Mouse (Mus musculus) neural tube, embryonic 12.5 days (tissue): ENCODE results near the gene Tecpr2. TPM values are rescaled to one million over a fixed set of nuclear protein-coding genes. Genes with fewer than 3 reads are reported as not detected.
"Not testable (repeated sequence)": the region's sequence is repeated elsewhere in the genome, so short reads cannot be mapped to it uniquely, and the experiment has no call there.

ENCODE experiments used
- ATAC-seq: fragments of 200-750 bp; cut with Nextera tagmentation; 2 replicates; pipeline ENCODE4 v1.8.0; 2017; ENCODE audit warnings: low read depth, mild to moderate bottlenecking, moderate TSS enrichment, moderate library complexity; ENCODE audit not compliant: low FRiP score
- H3K27ac ChIP-seq: fragments of 300-500 bp; sonication (generic); 2 replicates; pipeline ENCODE4 v1.5.1; 2016
- H3K27me3 ChIP-seq: fragments of 300-500 bp; sonication (generic); replicated peaks from 2 replicates; pipeline ENCODE4 v1.6.1; 2016; ENCODE audit warnings: mild to moderate bottlenecking
- H3K36me3 ChIP-seq: fragments of 300-500 bp; sonication (generic); 2 replicates; pipeline ENCODE4 v1.6.1; 2016; ENCODE audit warnings: mild to moderate bottlenecking
- H3K4me1 ChIP-seq: fragments of 300-500 bp; sonication (generic); 2 replicates; pipeline ENCODE4 v1.6.1; 2016
- H3K4me2 ChIP-seq: fragments of 300-500 bp; sonication (generic); replicated peaks from 2 replicates; pipeline ENCODE4 v1.6.1; 2016; ENCODE audit warnings: mild to moderate bottlenecking
- H3K4me3 ChIP-seq: fragments of 300-500 bp; sonication (generic); 2 replicates; pipeline ENCODE4 v1.5.1; 2016
- H3K9ac ChIP-seq: fragments of 300-500 bp; sonication (generic); 2 replicates; pipeline ENCODE4 v1.6.1; 2016; ENCODE audit warnings: mild to moderate bottlenecking
- H3K9me3 ChIP-seq: fragments of 300-500 bp; sonication (generic); 2 replicates; pipeline ENCODE4 v1.6.1; 2016; ENCODE audit warnings: mild to moderate bottlenecking
- WGBS: fragments of 180-500 bp; shearing (Covaris S2); methylation state at CpG from one replicate; pipeline ENCODE4 v1.1.7; 2016; 5-methylcytosine and 5-hydroxymethylcytosine counted together
- polyA plus RNA-seq: library from polyadenylated mRNA; unstranded; fragments of >200 nt; fragmentation: Nextera tagmentation; extraction: Ambion mirVana; gene quantifications from 2 replicates; pipeline ENCODE4 v1.2.1, GENCODE M21; 2016

Gene Tecpr2
- polyA plus RNA-seq, 1 experiment from 2014 or later: 7.6 TPM

DNA sequence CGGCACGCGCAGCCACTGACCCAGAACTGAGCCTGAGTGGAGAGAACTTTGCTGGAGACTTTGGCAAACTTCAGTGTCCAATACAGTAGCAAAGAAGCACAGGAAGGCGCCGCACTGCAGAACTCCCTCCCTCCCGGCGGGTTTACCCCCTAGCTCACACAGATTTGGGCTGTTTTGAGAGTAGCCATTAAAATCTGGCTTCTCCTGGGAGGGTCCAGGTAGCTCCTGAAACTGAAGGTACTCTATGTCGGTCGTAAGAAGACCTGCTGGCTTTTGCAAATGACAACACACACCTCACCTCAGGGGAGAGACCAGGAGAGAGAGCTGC lies 38.2 kb upstream of the Tecpr2 start:
- no peaks in the 10 kb centered on the region for H3K9me3 ChIP-seq
- WGBS: 18% methylated on average over 9 of the region's 9 CpGs
- H3K9ac ChIP-seq: peak overlapping the region; percentile 96
- H3K4me2 ChIP-seq: peak overlapping the region; percentile 81
- ATAC-seq: no peak
- H3K36me3 ChIP-seq: peaks cover 10% of the 10 kb centered on the region
- peak overlapping the region; percentile 96 for H3K4me3 ChIP-seq
- H3K27ac ChIP-seq: no peak overlapping the region
- H3K4me1 ChIP-seq: peaks cover 13% of the 10 kb centered on the region
- no peaks in the 10 kb centered on the region for H3K27me3 ChIP-seq

DNA sequence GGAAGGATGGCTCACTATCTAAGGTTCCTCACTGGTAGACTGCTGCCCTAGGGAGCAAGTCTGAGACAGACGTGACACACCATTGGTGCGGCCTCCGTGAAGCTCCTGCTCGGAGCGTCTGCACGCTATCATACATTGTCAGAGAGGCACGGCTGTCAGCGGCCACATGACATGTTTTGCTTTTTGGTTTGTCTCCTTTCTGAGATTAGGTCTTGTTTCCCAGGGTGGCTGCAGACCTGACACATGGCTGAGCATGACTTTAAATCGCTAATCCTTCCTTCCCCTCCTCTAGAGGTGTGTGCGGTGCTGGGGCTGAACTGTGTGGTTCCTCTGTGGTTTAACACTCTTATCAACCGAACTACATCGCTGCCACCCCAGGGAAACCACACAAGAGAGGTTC lies 37.6 kb upstream of the Tecpr2 start:
- H3K27me3 ChIP-seq: no peaks in the 10 kb centered on the region
- ATAC-seq: no peak
- H3K27ac ChIP-seq: no peak overlapping the region
- peaks cover 10% of the 10 kb centered on the region for H3K4me1 ChIP-seq
- H3K4me2 ChIP-seq: peak overlapping the region; percentile 81
- peaks cover 12% of the 10 kb centered on the region for H3K36me3 ChIP-seq
- H3K9ac ChIP-seq: no peak overlapping the region
- WGBS: 87% methylated on average over 12 of the region's 12 CpGs
- no peak overlapping the region for H3K4me3 ChIP-seq
- H3K9me3 ChIP-seq: no peaks in the 10 kb centered on the region

DNA sequence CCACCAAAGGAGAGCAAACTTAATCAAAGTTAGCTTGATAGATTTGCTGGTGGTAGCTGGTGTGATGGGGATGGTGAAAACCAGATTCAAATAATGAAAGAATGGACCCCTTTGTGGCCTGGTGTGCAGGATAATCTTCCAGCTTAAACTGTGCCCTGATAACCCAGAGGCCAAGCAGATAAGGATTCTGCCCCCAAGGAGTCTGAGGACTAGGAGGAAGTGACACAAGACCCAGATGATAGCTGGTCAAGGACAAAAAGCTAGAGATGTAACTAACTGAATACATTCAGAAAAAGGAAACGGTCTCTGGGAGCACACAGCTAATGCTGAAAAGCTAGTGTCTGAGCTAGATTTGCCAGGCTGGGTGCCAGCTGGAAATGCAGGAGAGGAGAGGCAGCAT lies 37.1 kb upstream of the Tecpr2 start:
- Histone ChIP-seq H3K4me3 (no peak overlapping the region), H3K4me2 (no peak overlapping the region), H3K9ac (no peak overlapping the region), H3K9me3 (no peaks in the 10 kb centered on the region), H3K4me1 (peaks cover 10% of the 10 kb centered on the region), H3K36me3 (peaks cover 12% of the 10 kb centered on the region), H3K27ac (no peak overlapping the region), H3K27me3 (no peaks in the 10 kb centered on the region)
- no peak for ATAC-seq
- WGBS: 96% methylated on average over 1 of the region's 1 CpGs

DNA sequence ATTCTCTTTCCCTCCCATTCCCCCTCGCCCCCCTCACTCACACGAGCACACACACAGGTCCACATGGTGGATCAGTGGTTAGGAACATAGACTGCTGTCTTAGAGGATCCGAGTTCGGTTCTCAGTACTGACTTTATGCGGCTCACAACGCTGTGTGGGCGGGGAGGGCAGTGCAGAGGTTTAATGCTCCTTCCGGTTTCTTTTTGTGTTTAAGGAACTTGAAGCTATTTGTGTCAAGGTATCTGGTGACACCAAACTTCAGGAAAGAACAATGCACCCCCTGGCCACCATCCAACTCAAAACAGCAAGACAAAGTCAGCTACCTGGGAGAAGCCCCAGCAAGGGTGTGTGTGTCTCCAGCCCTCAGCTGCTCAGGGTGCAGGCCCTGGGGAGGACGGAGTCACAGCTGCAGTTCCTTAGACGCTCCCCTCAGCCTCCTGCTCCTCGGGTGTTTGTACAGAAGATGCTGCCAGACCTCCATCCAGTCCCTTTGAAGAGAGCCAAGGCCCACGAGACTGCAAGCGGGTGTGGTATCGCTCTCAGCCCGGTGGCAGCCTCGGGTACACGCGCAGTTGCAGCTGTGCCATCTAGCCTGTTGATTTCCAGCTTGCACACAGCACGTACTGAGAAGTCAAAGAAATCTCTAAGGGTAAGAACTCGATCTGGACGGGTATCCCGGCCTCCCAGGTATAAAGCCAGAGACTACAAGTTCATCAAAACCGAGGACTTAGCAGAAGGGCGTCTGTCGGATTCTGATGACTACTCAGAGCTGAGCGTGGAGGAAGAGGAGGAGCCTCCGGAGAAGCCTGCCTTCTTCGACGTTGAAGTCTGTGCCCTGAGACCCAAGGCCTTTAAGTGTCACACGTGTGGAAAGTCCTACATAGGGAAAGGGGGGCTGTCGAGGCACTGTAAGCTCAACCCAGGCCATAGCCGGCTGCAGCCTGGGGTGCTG lies 34.0 kb upstream of the Tecpr2 start:
- ATAC-seq: no peak
- Histone ChIP-seq H3K9me3 (no peaks in the 10 kb centered on the region), H3K27me3 (no peaks in the 10 kb centered on the region), H3K27ac (no peak overlapping the region), H3K9ac (0 out of 2 replicates have a peak overlapping the region, but pooled peaks have one; percentile 13), H3K4me1 (peaks cover 10% of the 10 kb centered on the region), H3K36me3 (peaks cover 16% of the 10 kb centered on the region), H3K4me3 (no peak overlapping the region), H3K4me2 (no peak overlapping the region)
- WGBS: 89% methylated on average over 32 of the region's 32 CpGs

DNA sequence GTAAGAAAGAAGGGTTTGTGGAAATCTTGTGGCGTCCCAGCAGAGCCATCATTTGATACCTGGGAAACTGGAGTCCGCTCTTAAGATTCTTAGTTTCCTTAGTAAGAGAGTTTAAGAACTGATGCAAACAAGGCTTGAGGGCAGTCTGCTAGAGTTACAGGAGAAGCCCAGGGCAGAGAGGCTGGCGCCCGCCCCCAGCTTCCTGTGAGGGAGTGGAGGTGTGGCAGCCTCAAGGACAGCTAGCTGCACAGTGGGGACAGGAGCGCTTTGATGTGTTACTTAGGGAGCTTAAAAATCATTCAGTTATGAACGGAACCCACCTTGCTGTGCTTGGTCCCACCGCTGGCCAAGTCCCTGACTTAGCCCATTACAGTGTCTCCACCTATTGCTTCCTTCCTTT lies 31.9 kb upstream of the Tecpr2 start:
- H3K9ac ChIP-seq: no peak overlapping the region
- no peak for ATAC-seq
- WGBS: 92% methylated on average over 7 of the region's 7 CpGs
- H3K27ac ChIP-seq: no peak overlapping the region
- H3K4me1 ChIP-seq: no peaks in the 10 kb centered on the region
- H3K9me3 ChIP-seq: no peaks in the 10 kb centered on the region
- peaks cover 24% of the 10 kb centered on the region for H3K36me3 ChIP-seq
- no peak overlapping the region for H3K4me3 ChIP-seq
- H3K4me2 ChIP-seq: no peak overlapping the region
- H3K27me3 ChIP-seq: no peaks in the 10 kb centered on the region

DNA sequence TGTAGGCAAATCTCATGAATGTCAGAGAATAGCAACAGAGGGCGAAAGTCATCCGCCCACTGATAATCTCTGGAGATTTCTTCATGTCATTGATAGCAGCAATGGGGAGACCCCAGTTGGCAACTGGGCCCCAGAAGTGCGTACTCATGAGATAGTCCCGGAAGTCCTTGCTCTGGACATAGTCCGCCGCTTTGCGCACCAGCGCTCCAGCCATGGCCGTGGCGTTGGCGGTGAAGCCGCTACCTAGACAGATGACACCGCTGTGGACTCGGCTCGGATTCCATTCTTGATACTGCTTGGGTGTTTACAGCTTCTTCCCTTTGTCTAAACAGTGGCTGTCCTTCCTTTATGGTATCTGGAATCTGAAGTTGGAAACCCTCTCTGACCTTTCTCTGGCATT lies 30.4 kb upstream of the Tecpr2 start:
- H3K36me3 ChIP-seq: peaks cover 30% of the 10 kb centered on the region
- not testable (repeated sequence) for H3K9me3 ChIP-seq, ATAC-seq, H3K4me2 ChIP-seq, H3K27ac ChIP-seq, H3K9ac ChIP-seq, H3K4me1 ChIP-seq, H3K4me3 ChIP-seq, H3K27me3 ChIP-seq
- WGBS: 97% methylated on average over 15 of the region's 15 CpGs

DNA sequence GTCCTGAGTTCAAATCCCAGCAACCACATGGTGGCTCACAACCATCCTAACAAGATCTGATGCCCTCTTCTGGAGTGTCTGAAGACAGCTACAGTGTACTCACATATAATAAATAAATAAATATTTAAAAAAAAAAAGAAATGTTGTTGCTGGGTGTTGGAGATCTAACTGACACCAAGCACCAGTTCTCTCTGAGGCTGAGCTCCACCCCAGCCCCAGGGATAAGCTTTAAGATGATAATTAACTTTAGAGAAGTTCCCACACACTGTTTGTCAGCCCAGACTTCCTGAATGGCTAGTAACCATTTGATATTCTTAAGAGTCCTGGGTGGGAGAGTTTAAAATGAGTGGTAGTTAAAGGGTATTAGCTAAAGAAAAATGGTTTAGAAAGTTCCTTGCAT lies 28.8 kb upstream of the Tecpr2 start:
- peaks cover 31% of the 10 kb centered on the region for H3K36me3 ChIP-seq
- H3K4me1 ChIP-seq: no peaks in the 10 kb centered on the region
- ATAC-seq: no peak

DNA sequence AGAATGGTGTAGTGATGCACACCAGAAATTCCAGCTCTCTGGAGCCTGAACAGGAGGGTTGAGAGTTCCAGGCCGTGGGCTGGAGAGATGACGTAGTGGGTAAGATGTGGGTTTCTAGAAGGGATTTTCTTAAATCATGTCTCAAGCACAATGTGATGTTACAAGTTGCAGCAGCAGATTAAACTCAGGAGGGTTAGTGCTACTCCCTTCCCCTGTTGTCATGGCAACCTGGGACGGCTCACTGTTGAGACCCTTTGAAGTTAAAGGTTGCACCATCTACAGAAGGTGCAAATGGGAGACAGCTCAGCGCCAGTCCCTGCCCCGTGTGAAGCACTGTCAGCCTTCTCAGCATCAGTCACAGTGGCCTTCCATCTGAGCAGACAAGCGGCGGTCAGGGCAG lies 27.8 kb upstream of the Tecpr2 start:
- H3K9me3 ChIP-seq: no peaks in the 10 kb centered on the region
- no peak overlapping the region for H3K4me2 ChIP-seq
- H3K27me3 ChIP-seq: no peaks in the 10 kb centered on the region
- no peak for ATAC-seq
- peaks cover 29% of the 10 kb centered on the region for H3K36me3 ChIP-seq
- no peak overlapping the region for H3K4me3 ChIP-seq
- 43% methylated on average over 7 of the region's 7 CpGs for WGBS
- H3K9ac ChIP-seq: no peak overlapping the region
- H3K4me1 ChIP-seq: no peaks in the 10 kb centered on the region
- no peak overlapping the region for H3K27ac ChIP-seq

More for the DNA sequence above, 28.8 kb upstream of the Tecpr2 start:
- H3K9ac ChIP-seq: no peak overlapping the region
- H3K27ac ChIP-seq: no peak overlapping the region
- H3K9me3 ChIP-seq: no peaks in the 10 kb centered on the region
- no peak overlapping the region for H3K4me2 ChIP-seq
- H3K4me3 ChIP-seq: no peak overlapping the region
- H3K27me3 ChIP-seq: no peaks in the 10 kb centered on the region

DNA sequence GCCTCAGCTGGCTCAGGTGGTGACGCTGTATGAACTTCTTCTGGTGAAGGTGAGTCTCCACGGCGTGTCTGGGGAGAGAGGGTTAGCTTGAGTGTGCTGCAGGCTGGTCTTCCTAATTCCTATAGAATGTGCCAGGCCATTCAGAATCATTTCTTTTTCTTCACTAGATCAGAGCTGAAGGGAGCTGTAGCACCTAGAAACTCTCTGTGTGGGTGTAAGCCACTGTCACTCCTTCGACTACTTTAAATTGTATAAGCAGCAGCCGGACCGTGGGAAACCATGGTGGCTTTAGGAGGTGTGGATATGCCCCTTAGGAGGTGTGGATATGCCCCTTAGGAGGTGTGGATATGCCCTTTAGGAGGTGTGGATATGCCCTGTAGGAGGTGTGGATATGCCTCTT lies 25.1 kb upstream of the Tecpr2 start:
- Histone ChIP-seq H3K4me2 (no peak overlapping the region), H3K27me3 (no peaks in the 10 kb centered on the region), H3K4me1 (no peaks in the 10 kb centered on the region), H3K36me3 (peaks cover 47% of the 10 kb centered on the region), H3K9ac (no peak overlapping the region), H3K27ac (no peak overlapping the region), H3K4me3 (no peak overlapping the region), H3K9me3 (no peaks in the 10 kb centered on the region)
- 95% methylated on average over 6 of the region's 6 CpGs for WGBS
- no peak for ATAC-seq

DNA sequence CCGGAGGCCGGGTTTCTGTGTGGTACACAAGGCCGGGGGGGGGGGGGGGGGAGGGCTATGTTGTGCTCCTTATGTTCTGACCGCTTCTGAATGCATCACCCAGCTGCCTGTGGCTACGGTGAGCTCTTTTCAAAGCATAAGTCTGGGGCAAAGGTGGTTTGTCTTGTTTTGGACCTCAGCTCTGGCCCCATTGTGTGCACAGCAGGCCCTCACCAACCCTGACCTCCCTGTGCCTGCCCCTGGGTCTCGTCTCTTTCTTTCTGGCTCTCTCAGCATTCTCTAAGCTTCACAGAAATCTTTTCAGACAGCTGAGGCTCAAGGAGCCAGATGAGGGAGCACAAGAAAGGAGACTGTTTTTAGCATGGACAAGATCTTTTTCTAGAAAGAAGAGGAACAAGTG lies 23.5 kb upstream of the Tecpr2 start:
- H3K27ac ChIP-seq: no peak overlapping the region
- H3K36me3 ChIP-seq: peaks cover 52% of the 10 kb centered on the region
- WGBS: 67% methylated on average over 6 of the region's 6 CpGs
- H3K4me1 ChIP-seq: no peaks in the 10 kb centered on the region
- no peak for ATAC-seq
- no peak overlapping the region for H3K9ac ChIP-seq
- no peak overlapping the region for H3K4me3 ChIP-seq
- no peak overlapping the region for H3K4me2 ChIP-seq
- no peaks in the 10 kb centered on the region for H3K9me3 ChIP-seq
- H3K27me3 ChIP-seq: no peaks in the 10 kb centered on the region

DNA sequence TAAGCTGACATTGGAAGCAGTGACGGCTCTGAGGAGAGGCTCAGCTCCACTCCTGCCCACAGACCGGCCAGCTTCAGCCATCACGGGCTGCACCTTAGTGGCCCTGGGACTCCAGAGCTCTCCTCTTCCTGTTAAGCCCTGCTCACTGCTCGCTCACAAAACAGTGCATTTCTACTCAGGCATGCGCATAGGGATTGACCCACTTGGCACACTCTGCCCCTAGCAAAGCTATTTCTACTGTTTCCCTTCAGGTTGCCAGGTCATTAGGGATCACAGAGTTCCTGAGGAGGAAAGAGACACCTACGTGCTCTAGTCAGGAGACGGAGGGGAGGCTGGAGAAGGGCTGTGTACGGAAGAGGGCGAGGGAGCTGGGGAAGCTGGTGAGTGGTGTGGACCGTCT lies 23.1 kb upstream of the Tecpr2 start:
- H3K9me3 ChIP-seq: no peaks in the 10 kb centered on the region
- ATAC-seq: no peak
- H3K4me3 ChIP-seq: no peak overlapping the region
- no peak overlapping the region for H3K4me2 ChIP-seq
- H3K9ac ChIP-seq: no peak overlapping the region
- H3K36me3 ChIP-seq: peaks cover 56% of the 10 kb centered on the region
- H3K27ac ChIP-seq: no peak overlapping the region
- no peaks in the 10 kb centered on the region for H3K27me3 ChIP-seq
- no peaks in the 10 kb centered on the region for H3K4me1 ChIP-seq
- WGBS: 88% methylated on average over 10 of the region's 10 CpGs

DNA sequence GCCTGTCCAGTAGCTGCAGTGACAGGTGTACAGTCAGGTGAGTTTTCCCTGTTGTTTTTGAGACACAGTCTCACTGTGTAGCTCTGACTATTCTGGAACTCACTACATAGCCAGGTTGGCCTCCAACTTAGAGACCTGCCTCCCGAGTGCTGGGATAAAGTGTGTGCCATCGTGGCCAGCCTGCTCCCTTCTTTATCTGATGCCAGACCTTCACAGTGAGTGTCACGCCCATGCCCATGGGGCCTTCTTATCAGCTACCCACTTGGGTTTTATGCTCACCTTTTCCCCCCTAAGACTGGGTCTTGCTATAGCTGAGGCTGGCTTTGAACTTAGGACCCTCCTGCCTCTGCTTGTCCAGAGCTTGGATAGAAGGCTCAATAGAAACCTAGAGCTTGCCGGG lies 19.0 kb upstream of the Tecpr2 start:
- H3K4me2 ChIP-seq: no peak overlapping the region
- WGBS: 89% methylated on average over 4 of the region's 4 CpGs
- H3K27ac ChIP-seq: no peak overlapping the region
- no peaks in the 10 kb centered on the region for H3K27me3 ChIP-seq
- H3K9ac ChIP-seq: no peak overlapping the region
- H3K4me1 ChIP-seq: no peaks in the 10 kb centered on the region
- H3K9me3 ChIP-seq: no peaks in the 10 kb centered on the region
- H3K4me3 ChIP-seq: no peak overlapping the region
- no peak for ATAC-seq
- H3K36me3 ChIP-seq: peaks cover 75% of the 10 kb centered on the region

DNA sequence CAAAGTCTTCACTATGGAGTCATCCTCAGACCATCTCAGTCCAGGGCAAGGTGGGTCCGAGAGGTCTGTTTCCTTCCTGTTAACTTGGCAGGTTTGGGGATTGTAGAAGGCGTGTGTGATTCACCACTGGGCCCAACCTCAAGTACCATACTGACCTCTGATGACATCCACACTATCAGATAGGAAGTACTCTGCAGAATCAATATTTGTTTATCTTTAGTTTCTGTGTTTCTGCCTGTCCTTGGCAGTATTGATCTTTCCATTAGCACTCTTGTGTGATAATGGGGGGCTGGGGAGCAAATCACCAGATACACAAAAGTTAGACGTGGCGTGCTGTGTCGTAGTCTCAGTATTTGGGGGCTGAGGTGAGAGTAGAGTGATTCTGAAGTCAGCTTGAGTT lies 17.8 kb upstream of the Tecpr2 start:
- Histone ChIP-seq H3K4me3 (no peak overlapping the region), H3K4me2 (no peak overlapping the region), H3K9ac (no peak overlapping the region), H3K27me3 (no peaks in the 10 kb centered on the region), H3K27ac (no peak overlapping the region), H3K36me3 (peaks cover 78% of the 10 kb centered on the region), H3K9me3 (no peaks in the 10 kb centered on the region), H3K4me1 (no peaks in the 10 kb centered on the region)
- WGBS: 96% methylated on average over 5 of the region's 5 CpGs
- no peak for ATAC-seq
